Mouse (Mus musculus) CD4-positive, CD25-positive, alpha-beta regulatory T cell, adult 2 months (primary cell): ENCODE measurements around the gene Ethe1.
A peak's percentile ranks its signal among the peaks of the same experiment; 100 is the strongest.

ENCODE experiments used
- DNase-seq: peaks from one replicate; pipeline ENCODE4 v3.0.0-alpha.2; 2012; ENCODE audit warnings: low read depth, low spot score

Gene Ethe1

DNA sequence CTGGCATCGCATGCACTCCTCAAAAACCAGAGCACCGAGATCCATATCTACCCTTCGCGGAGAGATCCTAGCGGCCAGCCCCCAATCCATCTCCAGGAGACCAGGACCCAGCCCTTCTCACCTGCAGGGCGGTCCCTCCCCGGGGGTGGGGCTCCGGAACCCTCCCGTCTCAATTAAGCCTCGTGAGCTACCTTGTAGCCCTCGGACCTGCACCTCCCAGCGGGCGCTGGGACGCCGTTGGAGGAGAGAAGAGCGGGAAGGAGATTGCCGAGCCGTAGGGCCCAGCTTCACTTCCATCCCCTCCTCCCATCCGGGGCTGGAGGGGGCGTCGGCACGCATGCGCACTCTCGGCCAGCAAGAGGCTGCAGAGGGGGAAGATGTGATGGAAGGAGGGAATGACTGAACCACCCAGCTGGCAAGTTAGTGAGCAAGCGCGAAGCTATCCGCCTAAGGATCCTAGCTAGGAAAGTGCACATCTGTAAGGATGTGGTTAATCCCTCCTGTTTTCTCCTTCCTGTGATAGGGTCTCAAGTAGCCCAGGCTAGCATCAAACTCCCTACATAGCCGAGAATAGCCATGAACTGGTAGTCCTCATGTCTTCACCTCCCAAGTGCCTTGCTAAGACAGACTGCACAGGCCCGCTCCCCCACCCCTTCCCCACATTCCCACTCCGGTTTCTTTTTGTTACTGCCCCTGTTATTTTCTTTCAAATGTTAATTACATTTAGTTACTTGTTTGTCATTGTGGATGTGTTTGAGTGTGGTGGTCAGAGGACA lies at the start of gene Ethe1, which contains the start of gene Zfp575:
TSS of gene Ethe1 (plus strand) at position 214 of the 776 bp plus-strand sequence.
TSS of gene Zfp575 (minus strand) at position 312 of the 776 bp plus-strand sequence.
- peak; percentile 48 for DNase-seq

DNA sequence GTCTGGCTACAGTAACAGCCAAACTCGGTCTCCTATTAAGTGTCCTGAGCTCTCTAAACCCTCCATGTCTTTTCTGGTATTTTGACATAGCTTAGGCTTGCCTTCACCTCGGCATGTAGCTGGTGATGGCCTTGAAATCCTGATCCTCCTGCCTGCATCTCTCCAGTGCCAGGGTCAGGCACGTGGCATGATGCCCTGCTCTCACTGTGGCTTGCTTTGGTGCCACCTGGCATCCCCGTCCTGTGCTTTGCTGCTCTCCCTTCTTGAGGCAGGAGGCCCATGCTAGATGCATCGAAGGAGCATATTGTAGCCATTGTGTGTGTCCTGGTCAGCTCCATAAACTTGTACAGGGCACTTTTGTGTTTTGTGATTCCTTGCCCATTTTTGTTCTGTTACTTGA lies 49.8 kb upstream of the Ethe1 start:
- DNase-seq: no peak

DNA sequence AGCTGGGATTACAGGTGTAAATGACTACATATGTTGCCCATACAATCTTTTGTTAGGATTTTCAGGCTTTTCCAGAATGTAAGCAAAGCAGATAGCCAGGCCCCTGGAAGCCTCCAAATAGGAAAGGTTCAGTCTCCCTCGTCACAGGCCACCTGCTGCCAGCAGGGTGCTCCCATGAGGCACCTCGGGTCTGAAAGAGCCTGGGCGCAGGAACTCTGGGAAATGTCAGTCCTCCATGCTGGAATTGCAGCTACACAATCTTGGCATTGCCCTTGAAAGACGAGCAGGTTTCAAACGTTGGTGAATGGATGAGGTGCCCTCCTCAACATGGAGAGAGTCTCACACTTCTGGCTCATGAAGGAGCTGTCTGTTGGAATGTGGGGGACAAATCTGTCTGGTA lies 49.2 kb upstream of the Ethe1 start:
- DNase-seq: no peak

DNA sequence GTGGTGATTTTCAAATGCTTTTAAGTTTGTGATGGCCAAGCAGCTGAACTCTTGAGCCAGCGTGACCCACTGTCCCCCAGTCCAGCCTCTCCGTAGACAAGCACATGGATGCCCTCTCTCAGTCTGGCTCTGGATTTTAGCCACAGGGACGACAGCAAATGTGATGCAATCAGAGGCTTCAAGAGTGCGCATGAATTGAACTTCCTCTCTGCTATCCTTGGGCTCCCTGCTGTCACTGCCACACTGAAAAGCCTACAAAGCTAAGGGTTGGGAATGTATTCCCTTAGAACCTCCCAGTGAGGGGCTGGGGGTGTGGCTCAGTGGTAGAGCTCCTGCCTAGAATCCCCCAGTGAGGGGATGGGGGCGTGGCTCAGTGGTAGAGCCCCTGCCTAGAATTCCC lies 48.6 kb upstream of the Ethe1 start:
- no peak for DNase-seq

DNA sequence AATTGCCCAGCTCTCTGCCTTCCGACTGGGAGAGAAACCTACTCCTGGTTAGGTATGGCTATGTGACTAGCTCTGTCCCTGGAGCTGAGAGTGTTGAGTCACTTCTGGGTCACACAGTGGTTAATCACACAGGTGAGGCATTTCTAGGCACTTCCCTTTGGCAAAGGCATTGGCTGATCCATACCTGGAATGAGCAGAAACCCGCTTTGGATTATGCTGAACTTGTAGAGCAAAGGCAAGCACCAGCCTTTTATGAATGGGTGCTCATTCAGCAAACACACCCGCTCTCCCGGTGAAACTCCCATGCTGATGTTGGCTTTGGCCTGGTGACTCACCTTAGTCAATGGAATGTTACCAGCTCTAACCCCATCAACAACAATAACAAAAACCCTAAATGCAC lies 47.7 kb upstream of the Ethe1 start:
- DNase-seq: no peak

DNA sequence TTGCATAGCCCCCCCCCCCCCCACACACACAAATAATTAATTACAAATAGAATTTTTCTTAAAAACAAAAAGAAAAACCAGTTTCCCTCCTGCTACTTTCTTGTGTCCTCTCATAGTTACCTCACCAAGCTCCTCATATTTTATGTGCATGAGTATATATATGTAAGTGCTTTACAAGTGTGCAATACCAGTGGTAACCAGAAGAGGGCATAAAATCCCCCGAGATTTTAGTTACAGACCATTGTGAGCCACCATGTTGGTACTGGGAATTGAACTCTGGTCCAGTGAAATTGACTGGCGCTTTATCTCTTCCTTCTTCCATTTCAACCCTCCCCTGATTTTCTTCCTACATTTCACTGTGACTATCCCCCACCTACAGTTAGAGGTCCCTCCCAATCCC lies 42.8 kb upstream of the Ethe1 start:
- peak; percentile 39 for DNase-seq

DNA sequence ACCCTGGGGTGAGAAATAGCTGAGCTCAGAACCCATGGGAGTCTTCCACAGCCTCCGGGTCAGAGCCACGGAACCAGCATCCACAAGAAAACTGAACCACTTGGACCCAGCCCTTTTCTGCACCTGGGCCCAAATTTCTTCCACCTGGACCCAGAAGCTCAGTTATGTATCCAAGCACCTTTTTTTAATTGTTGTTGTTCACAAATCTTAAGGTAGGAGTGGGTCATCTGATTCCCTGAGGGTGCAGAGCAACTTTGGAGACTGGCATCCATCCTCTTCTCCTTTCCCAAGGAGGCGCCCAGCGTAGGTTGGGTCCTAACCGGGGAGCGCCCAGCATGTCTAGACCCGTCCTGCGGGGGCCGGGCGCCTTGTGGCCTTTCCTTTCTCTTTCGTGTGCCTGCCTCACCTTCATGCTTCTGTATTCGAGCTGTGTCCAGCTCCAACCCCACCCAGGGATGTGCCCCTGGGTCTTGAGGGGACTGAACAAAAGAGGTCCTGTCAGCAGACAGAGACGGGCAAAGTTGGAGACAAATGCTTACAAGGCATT lies 41.2 kb upstream of the Ethe1 start, which contains the start of the genes Pinlyp and Xrcc1:
TSS of gene Pinlyp (minus strand) at position 51 of the 547 bp plus-strand sequence.
TSS of gene Xrcc1 (plus strand) at position 222 of the 547 bp plus-strand sequence.
- no peak for DNase-seq

DNA sequence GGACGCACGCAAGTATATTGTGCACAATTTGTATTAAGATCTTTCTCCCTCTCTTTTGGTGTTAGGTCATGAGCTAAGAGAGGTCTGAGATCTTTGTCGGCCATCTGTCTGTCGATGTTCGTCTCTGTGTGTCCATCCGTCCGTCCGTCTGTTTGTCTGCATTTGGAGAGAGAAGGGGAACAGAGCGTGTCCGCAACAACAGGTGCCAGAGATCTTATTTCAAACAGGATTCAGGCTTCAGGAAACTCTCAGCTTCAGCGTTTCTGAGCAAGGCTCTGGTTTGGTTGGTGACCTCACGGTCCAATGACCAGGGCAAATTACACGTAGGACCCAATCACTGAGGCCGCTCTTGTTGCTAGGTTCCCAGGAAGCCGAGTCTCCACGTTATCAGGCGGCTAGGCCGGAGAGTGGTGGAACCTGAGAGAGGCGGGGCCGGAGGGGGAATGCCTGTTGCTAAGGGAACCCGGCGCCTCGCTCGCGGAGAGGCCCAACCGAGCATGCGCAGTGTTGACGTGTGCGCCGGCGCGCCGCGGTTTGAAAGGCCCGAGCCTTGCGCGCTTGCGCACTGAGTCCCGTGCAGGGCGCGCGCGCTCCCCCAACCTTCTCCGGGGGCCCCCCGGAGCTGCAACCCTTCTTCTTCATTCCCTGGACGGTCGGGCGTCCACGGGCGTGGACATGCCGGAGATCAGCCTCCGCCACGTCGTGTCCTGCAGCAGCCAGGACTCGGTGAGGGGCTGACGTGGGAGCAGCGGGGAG lies 40.5 kb upstream of the Ethe1 start:
- DNase-seq: peak; percentile 99

DNA sequence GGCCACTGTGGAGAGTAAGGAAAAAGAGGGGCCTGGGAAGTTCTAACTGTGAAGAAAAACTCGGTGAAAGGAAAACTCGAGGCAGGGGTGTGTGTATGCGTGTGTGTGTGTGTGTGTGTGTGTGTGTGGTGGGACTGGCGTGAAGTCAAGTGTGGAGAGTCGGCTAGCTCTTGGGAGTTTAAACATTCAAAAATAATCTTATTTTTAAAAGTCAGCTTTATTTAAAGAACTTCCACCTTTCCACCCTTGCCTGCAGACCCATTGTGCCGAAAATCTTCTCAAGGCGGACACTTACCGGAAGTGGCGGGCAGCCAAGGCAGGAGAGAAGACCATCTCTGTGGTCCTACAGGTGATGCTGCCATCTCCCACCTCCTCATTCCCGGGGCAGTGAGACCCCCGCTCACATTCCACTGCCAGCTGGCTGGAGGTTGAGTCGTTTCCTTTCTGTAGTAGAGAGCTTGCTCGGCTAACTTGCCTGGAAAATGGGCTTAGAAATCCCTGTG lies 39.8 kb upstream of the Ethe1 start:
- no peak for DNase-seq

DNA sequence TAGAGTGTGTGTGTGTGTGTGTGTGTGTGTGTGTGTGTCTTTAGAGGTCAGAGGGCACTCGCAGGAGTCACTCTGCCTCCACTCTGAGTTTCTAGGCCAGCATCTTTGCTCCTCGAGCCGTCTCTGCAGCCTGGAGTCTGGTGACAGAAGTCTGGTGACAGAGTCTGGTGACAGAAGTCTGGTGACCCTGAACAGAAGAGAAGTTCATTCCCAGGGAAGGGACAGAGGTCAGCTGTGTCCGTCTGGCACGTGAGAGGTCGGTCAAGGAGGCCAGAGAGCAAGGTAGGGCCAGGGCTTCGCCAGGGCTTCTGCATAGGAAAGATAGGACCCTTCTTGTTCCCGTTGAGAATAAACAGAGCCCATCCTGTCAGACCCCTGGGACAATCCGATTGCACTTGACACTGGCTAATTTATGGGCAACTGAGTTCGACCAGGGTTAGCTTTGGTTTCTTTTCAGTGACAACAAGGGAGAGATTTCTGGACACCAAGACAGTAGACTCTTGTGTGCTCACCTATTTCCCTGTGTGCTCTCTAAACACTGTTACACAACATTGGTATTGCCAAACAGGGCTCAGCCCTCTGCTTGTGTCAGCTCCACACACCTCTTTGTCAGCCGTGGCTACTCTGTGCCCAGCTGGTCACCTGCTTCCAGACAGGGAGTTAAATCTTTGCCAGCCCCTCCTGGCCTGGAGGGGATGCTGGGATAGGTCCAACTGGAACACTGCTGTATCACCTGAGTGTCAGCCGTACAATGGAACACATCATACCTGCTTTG lies 35.2 kb upstream of the Ethe1 start:
- no peak for DNase-seq

DNA sequence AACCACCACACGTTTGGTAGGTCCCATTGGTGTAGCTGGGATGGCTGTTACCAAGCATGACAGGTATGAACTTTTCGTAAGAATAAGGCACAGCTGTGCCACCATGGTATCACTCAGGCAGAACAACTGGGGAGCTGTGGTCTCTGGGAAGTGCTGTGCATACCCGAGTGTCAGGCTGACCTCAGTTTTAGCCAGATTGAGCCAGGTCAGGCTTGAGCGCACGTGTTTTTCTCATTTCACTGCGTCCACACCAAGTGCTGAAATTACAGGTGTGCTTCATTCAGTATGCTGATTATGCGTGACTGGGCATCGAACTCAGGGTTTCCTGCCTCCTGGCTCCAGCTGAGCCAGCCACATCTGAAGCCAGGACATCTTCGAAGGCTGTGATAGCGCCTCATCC lies 31.6 kb upstream of the Ethe1 start:
- DNase-seq: no peak

DNA sequence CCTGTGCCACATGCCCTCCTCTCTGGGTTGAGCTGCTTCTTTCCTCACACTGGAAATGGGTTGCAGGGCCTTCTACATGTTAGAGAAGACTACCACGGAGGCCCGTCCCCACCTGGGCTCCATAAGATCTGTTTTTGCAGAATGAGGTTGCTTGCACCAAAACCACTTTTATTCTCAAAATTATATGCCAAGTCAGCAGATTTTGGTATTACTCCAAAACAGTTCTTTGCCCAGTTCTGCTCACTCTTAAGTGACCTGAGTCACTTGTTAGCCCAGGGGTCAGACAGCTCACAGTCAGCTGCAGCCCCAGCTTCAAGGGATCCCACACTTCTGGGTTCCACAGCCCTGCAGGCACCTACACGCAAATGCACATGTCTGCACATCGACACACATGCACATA lies 25.9 kb upstream of the Ethe1 start:
- DNase-seq: no peak

DNA sequence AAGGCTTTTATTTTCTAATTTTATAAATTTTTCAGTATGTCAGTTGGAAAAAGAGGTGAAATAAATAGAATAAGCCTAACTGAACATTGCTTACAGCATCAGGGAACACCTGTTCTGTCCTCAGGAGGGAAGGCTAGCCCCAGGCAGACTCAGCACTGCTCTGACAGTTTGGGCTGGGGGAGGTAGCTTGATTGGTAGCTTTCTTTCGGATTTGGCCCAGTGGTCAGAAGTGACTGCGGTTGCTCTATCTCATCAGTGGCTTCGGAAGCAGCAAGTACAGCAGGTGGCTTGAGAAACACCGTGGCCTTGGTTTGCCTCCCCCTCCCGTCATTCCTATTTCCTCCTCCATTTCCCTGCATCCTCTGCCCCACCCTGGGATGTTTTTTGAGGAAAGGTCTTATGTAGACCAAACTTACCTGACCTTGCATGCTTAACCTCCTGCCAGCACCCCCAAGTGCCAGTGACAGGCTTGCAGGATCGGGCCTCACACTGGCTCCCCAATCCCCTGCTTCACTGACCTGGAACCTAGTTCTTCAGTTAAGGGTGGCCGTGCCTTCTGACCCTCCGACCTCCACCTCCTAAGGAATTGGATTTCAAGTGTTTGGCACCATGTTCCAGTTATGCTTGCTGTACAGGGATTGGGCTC lies 24.0 kb upstream of the Ethe1 start:
- DNase-seq: no peak

DNA sequence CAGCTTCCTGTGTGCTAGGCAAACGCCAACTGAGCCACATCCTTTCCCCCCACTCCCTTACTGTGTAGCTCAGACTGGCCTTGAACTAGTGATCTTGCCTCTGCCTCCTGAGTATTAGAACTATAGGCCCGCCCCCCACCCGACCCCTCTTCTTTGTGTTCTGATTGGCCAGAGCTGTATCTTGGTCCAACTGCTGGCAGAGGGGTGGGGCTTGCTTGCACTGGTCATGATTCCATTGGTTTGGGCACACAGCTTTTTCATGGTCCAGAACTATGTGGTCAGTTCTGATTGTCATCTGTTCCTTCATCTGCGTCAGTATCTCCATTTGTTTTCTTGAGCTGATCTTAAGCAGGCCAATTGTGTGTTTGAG lies 23.5 kb upstream of the Ethe1 start:
- no peak for DNase-seq

DNA sequence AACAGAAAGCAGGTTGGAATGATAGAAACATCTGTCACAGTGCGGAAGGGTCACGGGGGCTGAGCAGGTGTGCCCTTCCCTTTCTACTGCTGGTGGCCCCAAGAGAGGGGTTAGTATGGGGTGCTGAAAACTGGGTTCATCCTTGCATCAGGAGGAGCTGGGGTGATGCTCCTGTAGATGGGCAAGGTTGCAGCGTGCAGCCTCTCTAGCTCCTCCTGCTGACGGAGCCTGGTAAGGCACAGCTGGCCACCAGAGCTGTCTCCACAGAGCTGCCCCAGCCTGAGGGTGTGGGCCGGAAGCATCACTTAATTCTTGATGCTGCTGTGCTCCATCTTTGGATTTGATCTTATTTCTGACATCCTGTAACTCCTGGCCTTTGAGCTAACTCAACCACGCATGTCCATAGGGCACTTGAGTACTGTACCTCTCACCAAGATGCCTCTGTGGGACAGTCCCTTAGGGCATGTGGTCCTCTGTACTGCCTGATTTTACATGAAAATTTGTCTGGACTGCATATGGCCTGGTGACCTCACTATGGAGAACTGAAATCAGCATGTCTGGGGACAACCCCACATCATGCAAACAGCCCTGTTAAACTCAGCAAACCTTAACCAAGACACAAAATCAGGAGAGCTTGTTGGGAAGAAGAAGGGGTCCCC lies 22.6 kb upstream of the Ethe1 start:
- peak; percentile 87 for DNase-seq

DNA sequence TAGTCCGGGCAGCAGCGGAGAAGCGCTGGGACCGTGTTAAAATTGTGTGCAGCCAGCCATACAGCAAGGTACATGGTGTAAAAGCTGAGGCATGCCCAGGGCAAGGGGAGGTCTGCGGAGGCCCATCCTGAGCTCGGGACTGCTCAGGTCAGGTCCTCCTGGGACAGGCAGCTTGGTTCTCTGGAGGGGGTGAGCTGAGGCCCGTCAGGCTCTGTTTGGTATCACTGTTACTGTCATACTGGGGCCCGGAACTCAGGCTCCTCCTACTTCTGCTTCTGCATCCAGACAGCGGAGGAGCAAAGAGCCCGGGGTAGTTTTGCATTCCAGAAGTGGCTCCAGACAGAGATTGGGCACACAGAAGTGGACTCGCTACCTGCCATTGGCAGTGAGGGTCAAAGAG lies 21.7 kb upstream of the Ethe1 start:
- DNase-seq: no peak

DNA sequence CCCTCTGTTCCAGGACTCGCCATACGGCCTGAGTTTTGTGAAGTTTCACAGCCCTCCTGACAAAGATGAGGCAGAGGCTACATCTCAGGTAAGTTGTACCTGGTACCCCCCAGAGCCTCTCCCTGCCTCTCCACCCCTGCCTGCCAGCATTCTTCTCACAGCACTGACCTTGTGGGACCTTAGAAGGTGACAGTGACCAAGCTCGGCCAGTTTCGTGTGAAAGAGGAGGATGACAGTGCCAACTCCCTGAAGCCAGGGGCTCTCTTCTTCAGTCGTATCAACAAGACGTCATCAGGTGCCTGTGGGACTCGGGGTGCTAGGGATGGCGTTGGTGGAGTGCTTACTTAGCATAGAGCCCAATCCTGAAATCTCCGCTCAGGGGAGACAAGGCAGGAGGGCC lies 21.1 kb upstream of the Ethe1 start:
- DNase-seq: no peak

DNA sequence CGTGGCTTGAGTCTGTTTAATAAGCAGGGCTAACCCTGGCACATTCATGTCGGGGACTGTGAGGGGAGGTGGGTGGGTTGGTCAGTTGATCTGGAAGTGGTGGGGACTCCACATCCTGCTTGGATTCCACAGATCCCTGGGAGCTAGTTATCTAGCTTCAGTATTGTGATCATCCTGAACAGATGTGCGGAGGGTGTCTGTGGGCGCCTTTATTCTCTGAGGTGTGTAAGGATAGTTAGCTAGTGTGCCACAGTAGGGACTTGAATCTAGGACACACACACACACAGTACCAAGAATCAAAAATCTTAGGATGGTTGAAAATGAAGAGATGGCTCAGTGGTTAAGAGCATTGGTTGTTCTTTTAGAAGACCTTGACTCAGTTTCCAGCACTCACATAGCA lies 18.8 kb upstream of the Ethe1 start:
- no peak for DNase-seq

DNA sequence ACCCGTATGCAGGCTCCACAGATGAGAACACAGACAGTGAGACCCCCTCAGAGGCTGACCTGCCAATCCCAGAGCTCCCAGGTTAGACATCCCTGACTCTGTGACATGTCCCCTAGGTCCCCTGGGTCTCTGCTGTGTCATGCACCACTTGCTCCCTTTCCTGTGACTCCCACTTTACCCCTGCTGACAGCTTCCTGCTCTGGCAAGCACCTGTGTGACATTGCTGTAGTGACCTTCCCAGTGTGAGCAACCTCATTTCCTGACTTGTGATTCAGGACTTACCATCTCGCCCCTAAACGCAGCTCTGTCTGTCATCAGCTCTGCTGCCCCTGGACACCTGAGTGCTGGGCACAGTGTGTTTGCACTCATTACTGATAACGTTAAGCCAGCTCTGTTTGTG lies 16.3 kb upstream of the Ethe1 start:
- no peak for DNase-seq

DNA sequence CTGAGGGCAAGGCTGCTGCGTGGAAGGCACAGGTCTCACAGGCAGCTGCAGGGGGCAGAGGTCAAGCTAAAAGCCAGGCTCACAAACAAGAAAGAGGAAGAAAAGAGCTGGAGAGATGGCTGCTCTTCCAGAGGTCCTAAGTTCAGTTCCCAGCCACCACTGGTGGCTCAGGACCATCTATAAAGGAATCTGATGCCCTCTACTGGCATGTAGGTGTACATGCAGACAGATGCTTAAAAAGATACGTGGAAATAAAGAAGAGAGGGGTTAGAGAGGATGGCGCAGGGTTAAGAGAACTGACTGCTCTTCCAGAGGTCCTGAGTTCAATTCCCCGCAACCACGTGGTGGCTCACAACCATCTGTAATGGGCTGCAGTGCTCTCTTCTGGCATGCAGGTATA lies 14.9 kb upstream of the Ethe1 start:
- DNase-seq: peak; percentile 28
